Mouse (Mus musculus): ENCODE data around the gene Bbip1. TPM values are rescaled to one million over a fixed set of nuclear protein-coding genes. Genes with fewer than 3 reads are reported as not detected.

The Bbip1 gene
- total and polyA plus RNA-seq, 3 experiments, result 71.3 to 75.9 TPM; not detected in 1

GRCm38 (mm10) chr19:53880460-53880859 is 64.0 kb downstream of the Bbip1 start:
- Histone ChIP-seq H3K4me3 (ENCODE audit: control insufficient read depth in 1 of 2, insufficient read depth in 1 of 2, low read depth in 2 of 2, low read length in 2 of 2) (no peak overlapping the region), H3K9me3 (replicated peaks; ENCODE audit: insufficient read depth, low read length) (no peaks in the 10 kb centered on the region), H3K27me3 (ENCODE audit: control insufficient read depth in 1 of 2, insufficient read depth in 2 of 2, low read length in 2 of 2) (no peaks in the 10 kb centered on the region), H3K27ac (ENCODE audit: control insufficient read depth, low read depth, low read length) (no peak overlapping the region), H3K79me2 (ENCODE audit: control insufficient read depth, insufficient read depth, low read length, poor library complexity) (no peaks in the 10 kb centered on the region), H3K4me1 (ENCODE audit: control insufficient read depth in 1 of 2, insufficient read depth in 2 of 2, low read length in 2 of 2) (peaks cover 8 to 10% of the 10 kb centered on the region in 2 experiments; a peak in 3 of 4 replicates), H3K36me3 (ENCODE audit: control insufficient read depth in 1 of 2, insufficient read depth in 2 of 2, low read length in 2 of 2) (peaks cover 0 to 3% of the 10 kb centered on the region in 2 experiments; a peak in 2 of 4 replicates), H3K9ac (ENCODE audit: control insufficient read depth, low read depth, low read length, poor library complexity, severe bottlenecking) (no peak overlapping the region)
- TF ChIP-seq CTCF (IDR thresholded peaks at IDR 0.05 in 2 of 3, conservative IDR thresholded peaks at IDR 0.05 in 1 of 3; ENCODE audit: control insufficient read depth in 1 of 3, insufficient read depth in 1 of 3, low read depth in 2 of 3, low read length in 3 of 3, poor library complexity in 1 of 3, severe bottlenecking in 1 of 3) (peak in 1 of 3 experiments; percentile 15; a peak in 1 of 6 replicates), NRF1 (IDR thresholded peaks at IDR 0.05; ENCODE audit: insufficient read depth, low read depth, low read length, poor library complexity, severe bottlenecking) (no peak)
- DNase-seq (ENCODE audit: low read depth, low spot score), result peak; percentile 30

Other genes with a start within 250 kb of the Bbip1 start
- 19.7 and 30.0 TPM in 2 replicates for gene Pdcd4, start 52.4 kb downstream of the Bbip1 start, total RNA-seq (2012; rRNA removed)
- gene Pdcd4, start 52.4 kb downstream of the Bbip1 start, polyA plus RNA-seq (2012; ENCODE audit: insufficient read depth in 1 of 2, insufficient read length in 2 of 2, low read depth in 1 of 2, low replicate concordance in 2 of 2, missing spikeins in 1 of 2), result 10 to 100 TPM in 1 of 2 experiments, not detected in 1; 37.6 TPM
- gene Shoc2, start 321 bp downstream of the Bbip1 start, total RNA-seq (2012; rRNA removed), result 33.4 and 37.0 TPM in 2 replicates
- 10 to 100 TPM in 1 of 2 experiments, not detected in 1; 55.6 TPM for gene Shoc2, start 321 bp downstream of the Bbip1 start, polyA plus RNA-seq (2012; ENCODE audit: insufficient read depth in 1 of 2, insufficient read length in 2 of 2, low read depth in 1 of 2, low replicate concordance in 2 of 2, missing spikeins in 1 of 2)
- gene Adra2a, start 99.5 kb upstream of the Bbip1 start, total RNA-seq (2012; rRNA removed), result 0.46 and 0.58 TPM in 2 replicates
- gene Adra2a, start 99.5 kb upstream of the Bbip1 start, polyA plus RNA-seq (2012; ENCODE audit: insufficient read depth in 1 of 2, insufficient read length in 2 of 2, low read depth in 1 of 2, low replicate concordance in 2 of 2, missing spikeins in 1 of 2), result 1 to 10 TPM in 1 of 2 experiments, not detected in 1; 2.7 TPM

All from MEL (cell line).